Mouse (Mus musculus): ENCODE data around the gene Krt34. TPM values are rescaled to one million over a fixed set of nuclear protein-coding genes. Genes with fewer than 3 reads are reported as not detected.

The Krt34 gene
- polyA plus RNA-seq (2015; fragmentation: Nextera tagmentation; extraction: Ambion mirVana) = not detected in 2 replicates

- WGBS = 91% methylated on average over 6 of the region's 6 CpGs
- Histone ChIP-seq H3K4me1 (ENCODE audit: control insufficient read depth, insufficient read depth, low read length) (no peaks in the 10 kb centered on the region), H3K4me2 (ENCODE audit: low read depth, low read length) (no peak within 1 kb of the TSS), H3K9me3 (ENCODE audit: control insufficient read depth, low read length) (no peaks in the 10 kb centered on the region), H3K9ac (ENCODE audit: low read depth, low read length) (no peak within 1 kb of the TSS), H3K27me3 (replicated peaks; ENCODE audit: control insufficient read depth, insufficient read depth, low read length) (no peaks in the 10 kb centered on the region), H3K4me3 (ENCODE audit: low read length) (no peak within 1 kb of the TSS), H3K36me3 (ENCODE audit: control insufficient read depth, insufficient read depth, low read length) (no peaks in the 10 kb centered on the region), H3K27ac (ENCODE audit: low read length) (no peak within 1 kb of the TSS)
- no peak for ATAC-seq
Measured at GRCm38 (mm10) chr11:100041454-100041853, at the start of gene Krt34. TSS of gene Krt34 (minus strand) at chr11:100041554.

GRCm38 (mm10) chr11:100088378-100089025, 47.1 kb upstream of the Krt34 start:
- no peaks in the 10 kb centered on the region for H3K9me3 ChIP-seq (ENCODE audit: control insufficient read depth, low read length)
- 54% methylated on average over 7 of the region's 7 CpGs for WGBS
- peak; percentile 92 for ATAC-seq

DNA sequence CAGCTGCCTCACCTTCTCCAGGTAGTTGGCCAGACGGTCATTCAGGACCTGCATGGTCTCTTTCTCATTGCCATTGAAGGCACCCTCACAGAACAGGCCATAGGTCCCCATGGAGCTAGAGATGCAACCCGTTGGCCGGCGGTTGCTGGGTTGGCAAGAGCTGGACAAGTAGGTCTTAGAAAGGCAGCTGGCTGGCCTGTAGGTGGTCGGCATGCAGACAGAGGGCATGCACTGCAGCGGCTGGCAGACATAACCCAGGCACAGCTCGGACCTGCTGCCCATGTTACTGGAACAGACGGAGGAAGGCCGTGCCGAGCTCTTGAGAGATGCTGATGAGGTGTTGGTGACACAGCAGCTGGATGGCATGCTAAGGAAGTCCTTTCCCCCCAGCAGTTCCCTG, 46.5 kb upstream of the Krt34 start, which contains the start of gene Krt32:
Krt32 (minus strand) TSS at position 366 of the 400 bp plus-strand sequence.
- no peak for ATAC-seq
- WGBS = 95% methylated on average over 10 of the region's 10 CpGs
- Histone ChIP-seq H3K4me2 (ENCODE audit: low read depth, low read length) (no peak within 1 kb of the TSS), H3K9ac (ENCODE audit: low read depth, low read length) (no peak within 1 kb of the TSS), H3K4me1 (ENCODE audit: control insufficient read depth, insufficient read depth, low read length) (0 out of 2 replicates have a peak, but pooled peaks cover 3% of the 10 kb centered on the region), H3K27ac (ENCODE audit: low read length) (no peak within 1 kb of the TSS), H3K9me3 (ENCODE audit: control insufficient read depth, low read length) (no peaks in the 10 kb centered on the region), H3K36me3 (ENCODE audit: control insufficient read depth, insufficient read depth, low read length) (no peaks in the 10 kb centered on the region), H3K4me3 (ENCODE audit: low read length) (no peak within 1 kb of the TSS), H3K27me3 (replicated peaks; ENCODE audit: control insufficient read depth, insufficient read depth, low read length) (no peaks in the 10 kb centered on the region)

More at GRCm38 (mm10) chr11:100088378-100089025, 47.1 kb upstream of the Krt34 start:
- no peak overlapping the region for H3K9ac ChIP-seq (ENCODE audit: low read depth, low read length)
- H3K27ac ChIP-seq (ENCODE audit: low read length) = no peak overlapping the region
- 0 out of 2 replicates have a peak, but pooled peaks cover 3% of the 10 kb centered on the region for H3K4me1 ChIP-seq (ENCODE audit: control insufficient read depth, insufficient read depth, low read length)
- no peak overlapping the region for H3K4me3 ChIP-seq (ENCODE audit: low read length)
- no peaks in the 10 kb centered on the region for H3K27me3 ChIP-seq (replicated peaks; ENCODE audit: control insufficient read depth, insufficient read depth, low read length)
- no peak overlapping the region for H3K4me2 ChIP-seq (ENCODE audit: low read depth, low read length)
- no peaks in the 10 kb centered on the region for H3K36me3 ChIP-seq (ENCODE audit: control insufficient read depth, insufficient read depth, low read length)

- Histone ChIP-seq H3K9me3 (ENCODE audit: control insufficient read depth, low read length) (no peaks in the 10 kb centered on the region), H3K9ac (ENCODE audit: low read depth, low read length) (no peak overlapping the region), H3K36me3 (ENCODE audit: control insufficient read depth, insufficient read depth, low read length) (no peaks in the 10 kb centered on the region), H3K4me1 (ENCODE audit: control insufficient read depth, insufficient read depth, low read length) (no peaks in the 10 kb centered on the region), H3K4me2 (ENCODE audit: low read depth, low read length) (no peak overlapping the region), H3K27ac (ENCODE audit: low read length) (no peak overlapping the region), H3K27me3 (replicated peaks; ENCODE audit: control insufficient read depth, insufficient read depth, low read length) (no peaks in the 10 kb centered on the region), H3K4me3 (ENCODE audit: low read length) (no peak overlapping the region)
- WGBS = 76% methylated on average over 1 of the region's 1 CpGs
- no peak for ATAC-seq
Measured at GRCm38 (mm10) chr11:100073873-100074272, 32.5 kb upstream of the Krt34 start.

GRCm38 (mm10) chr11:100067293-100068036, 26.1 kb upstream of the Krt34 start:
- Histone ChIP-seq H3K27ac (ENCODE audit: low read length) (no peak overlapping the region), H3K27me3 (replicated peaks; ENCODE audit: control insufficient read depth, insufficient read depth, low read length) (no peaks in the 10 kb centered on the region)
- 66% methylated on average over 17 of the region's 17 CpGs for WGBS

DNA sequence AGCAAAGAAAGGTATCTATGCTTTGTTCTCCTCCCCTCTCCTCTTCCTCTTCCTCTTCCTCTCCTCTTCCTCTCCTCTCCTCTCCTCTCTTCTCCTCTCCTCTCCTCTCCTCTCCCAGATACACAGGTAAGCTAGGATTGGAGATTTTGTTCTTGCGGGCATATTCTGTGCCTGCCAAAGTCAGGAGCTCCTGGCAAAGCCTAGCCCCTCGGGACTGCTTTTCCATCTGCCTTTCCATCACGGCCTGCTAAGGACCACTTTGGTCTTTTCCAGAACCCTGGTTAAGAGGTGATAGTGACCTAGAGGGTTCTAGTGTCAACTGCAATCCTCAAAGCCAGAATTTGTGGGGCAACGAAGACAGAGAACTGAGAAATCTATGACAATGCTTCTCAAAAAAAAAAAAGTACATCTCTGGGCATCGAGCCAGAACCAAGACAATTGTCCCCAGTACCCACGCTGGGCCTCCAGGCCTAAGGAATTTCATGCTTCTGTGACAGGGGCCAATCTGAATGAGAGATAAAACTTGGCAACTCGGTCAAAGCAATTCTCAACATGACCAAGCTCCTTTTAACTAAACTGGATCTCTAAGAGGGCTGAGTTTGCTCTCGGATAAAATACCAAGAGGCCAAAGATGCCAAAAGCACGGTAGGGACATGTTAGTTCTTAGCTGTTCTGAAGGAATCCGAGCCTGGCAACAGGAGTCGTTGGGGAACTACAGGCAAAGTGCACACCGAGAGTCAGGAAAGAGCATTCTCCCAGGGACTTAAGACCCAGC, 25.1 kb upstream of the Krt34 start:
- Histone ChIP-seq H3K9ac (ENCODE audit: low read depth, low read length) (no peak overlapping the region), H3K27me3 (replicated peaks; ENCODE audit: control insufficient read depth, insufficient read depth, low read length) (no peaks in the 10 kb centered on the region), H3K36me3 (ENCODE audit: control insufficient read depth, insufficient read depth, low read length) (no peaks in the 10 kb centered on the region), H3K27ac (ENCODE audit: low read length) (no peak overlapping the region), H3K4me2 (ENCODE audit: low read depth, low read length) (no peak overlapping the region), H3K9me3 (ENCODE audit: control insufficient read depth, low read length) (no peaks in the 10 kb centered on the region), H3K4me3 (ENCODE audit: low read length) (no peak overlapping the region), H3K4me1 (ENCODE audit: control insufficient read depth, insufficient read depth, low read length) (peaks cover 6% of the 10 kb centered on the region; the same call in 1 of the 2 replicates)
- WGBS = 72% methylated on average over 12 of the region's 12 CpGs
- no peak for ATAC-seq

More at GRCm38 (mm10) chr11:100067293-100068036, 26.1 kb upstream of the Krt34 start:
- Histone ChIP-seq H3K9me3 (ENCODE audit: control insufficient read depth, low read length) (no peaks in the 10 kb centered on the region), H3K4me1 (ENCODE audit: control insufficient read depth, insufficient read depth, low read length) (peaks cover 6% of the 10 kb centered on the region; the same call in 1 of the 2 replicates), H3K4me3 (ENCODE audit: low read length) (no peak overlapping the region), H3K36me3 (ENCODE audit: control insufficient read depth, insufficient read depth, low read length) (no peaks in the 10 kb centered on the region), H3K9ac (ENCODE audit: low read depth, low read length) (no peak overlapping the region), H3K4me2 (ENCODE audit: low read depth, low read length) (no peak overlapping the region)
- ATAC-seq = peak; percentile 81

DNA sequence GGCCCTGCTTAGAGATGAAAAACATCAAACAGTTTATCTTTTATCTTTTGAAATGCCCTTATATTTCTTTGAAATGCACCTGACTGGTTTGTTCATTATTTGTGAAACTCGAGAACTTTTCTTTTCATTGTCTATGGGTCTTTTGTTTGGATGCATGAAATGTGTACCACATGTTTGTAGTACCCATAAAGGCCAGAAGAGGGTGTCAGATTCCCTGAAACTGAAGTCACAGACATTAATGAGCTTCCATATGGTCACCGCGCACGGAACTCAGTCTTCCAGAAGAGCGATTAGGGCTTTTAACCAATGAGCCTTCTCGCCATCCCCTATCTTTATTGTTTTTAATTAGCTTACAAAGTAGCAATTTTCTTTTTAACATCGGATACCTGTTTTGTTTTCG, 17.5 kb upstream of the Krt34 start:
- 76% methylated on average over 8 of the region's 8 CpGs for WGBS
- no peak for ATAC-seq

GRCm38 (mm10) chr11:100055686-100056655, 14.6 kb upstream of the Krt34 start:
- H3K36me3 ChIP-seq (ENCODE audit: control insufficient read depth, insufficient read depth, low read length) = no peaks in the 10 kb centered on the region
- H3K27me3 ChIP-seq (replicated peaks; ENCODE audit: control insufficient read depth, insufficient read depth, low read length) = no peaks in the 10 kb centered on the region
- no peaks in the 10 kb centered on the region for H3K4me1 ChIP-seq (ENCODE audit: control insufficient read depth, insufficient read depth, low read length)
- WGBS = 66% methylated on average over 9 of the region's 9 CpGs
- no peaks in the 10 kb centered on the region for H3K9me3 ChIP-seq (ENCODE audit: control insufficient read depth, low read length)
- H3K4me2 ChIP-seq (ENCODE audit: low read depth, low read length) = no peak overlapping the region
- no peak overlapping the region for H3K27ac ChIP-seq (ENCODE audit: low read length)
- no peak overlapping the region for H3K9ac ChIP-seq (ENCODE audit: low read depth, low read length)
- H3K4me3 ChIP-seq (ENCODE audit: low read length) = no peak overlapping the region
- no peak for ATAC-seq

More for the DNA sequence above, 17.5 kb upstream of the Krt34 start:
- Histone ChIP-seq H3K4me2 (ENCODE audit: low read depth, low read length) (no peak overlapping the region), H3K9ac (ENCODE audit: low read depth, low read length) (no peak overlapping the region), H3K4me1 (ENCODE audit: control insufficient read depth, insufficient read depth, low read length) (no peaks in the 10 kb centered on the region), H3K27me3 (replicated peaks; ENCODE audit: control insufficient read depth, insufficient read depth, low read length) (no peaks in the 10 kb centered on the region), H3K27ac (ENCODE audit: low read length) (no peak overlapping the region), H3K4me3 (ENCODE audit: low read length) (no peak overlapping the region), H3K9me3 (ENCODE audit: control insufficient read depth, low read length) (no peaks in the 10 kb centered on the region), H3K36me3 (ENCODE audit: control insufficient read depth, insufficient read depth, low read length) (no peaks in the 10 kb centered on the region)
